Mouse (Mus musculus) right cerebral cortex, postnatal 10 days (tissue): ENCODE results near the gene Atp1a4.

Experiments
- DNase-seq, 2 experiments: peaks; one replicate each; pipeline ENCODE4 v3.0.0; 2021; ENCODE audit warnings: low spot score in 2 of 2

Atp1a4 gene

DNA sequence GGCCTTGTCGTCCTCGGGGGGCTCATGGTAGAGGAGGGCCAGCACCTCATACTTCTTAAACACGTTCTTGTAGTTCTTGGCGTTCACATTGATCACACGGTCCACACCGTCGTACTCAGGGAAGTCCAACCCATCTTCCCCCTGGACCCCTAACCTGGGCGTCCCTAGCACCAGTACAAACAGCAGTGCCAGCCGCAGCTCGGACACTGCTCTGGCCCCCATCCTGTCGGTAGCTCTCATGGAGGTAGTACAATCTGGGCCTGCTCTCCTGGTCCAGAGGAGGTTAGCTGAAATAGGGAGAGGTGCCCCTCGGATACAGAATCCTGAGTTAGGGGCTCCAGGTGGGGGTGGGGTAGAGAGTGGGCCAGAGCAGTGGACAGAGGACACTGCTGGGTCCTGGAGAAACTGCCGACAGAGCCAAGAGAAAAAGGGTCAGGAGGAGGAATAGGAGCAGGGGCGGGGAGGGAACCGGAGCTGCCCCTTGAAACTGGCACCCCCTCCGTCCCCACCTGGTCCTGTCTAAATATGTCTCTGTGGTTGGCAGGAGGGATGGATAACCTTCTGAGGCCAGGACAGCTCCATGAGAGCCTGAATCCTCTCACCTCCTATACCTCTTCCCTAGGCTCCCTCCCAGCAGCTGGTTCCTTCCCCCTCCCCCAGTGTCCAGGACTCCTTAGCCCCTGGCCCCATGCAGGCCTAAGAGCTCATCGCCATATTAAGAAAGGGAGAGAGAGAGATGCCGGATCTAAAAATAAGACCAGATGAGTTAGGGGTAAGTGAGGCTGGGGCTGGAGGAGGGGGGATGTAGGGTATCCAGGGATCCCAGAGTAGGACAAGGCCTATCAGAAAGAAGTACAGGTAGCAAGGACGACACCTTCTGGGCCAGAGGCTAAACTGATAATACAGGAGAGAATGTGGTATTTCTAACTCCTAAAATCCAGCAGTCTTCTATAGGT lies 38.5 kb downstream of the Atp1a4 start, which contains the start of gene Casq1:
Gene Casq1 (minus strand): TSS at position 418 of the 956 bp plus-strand sequence.
- DNase-seq = no peak

DNA sequence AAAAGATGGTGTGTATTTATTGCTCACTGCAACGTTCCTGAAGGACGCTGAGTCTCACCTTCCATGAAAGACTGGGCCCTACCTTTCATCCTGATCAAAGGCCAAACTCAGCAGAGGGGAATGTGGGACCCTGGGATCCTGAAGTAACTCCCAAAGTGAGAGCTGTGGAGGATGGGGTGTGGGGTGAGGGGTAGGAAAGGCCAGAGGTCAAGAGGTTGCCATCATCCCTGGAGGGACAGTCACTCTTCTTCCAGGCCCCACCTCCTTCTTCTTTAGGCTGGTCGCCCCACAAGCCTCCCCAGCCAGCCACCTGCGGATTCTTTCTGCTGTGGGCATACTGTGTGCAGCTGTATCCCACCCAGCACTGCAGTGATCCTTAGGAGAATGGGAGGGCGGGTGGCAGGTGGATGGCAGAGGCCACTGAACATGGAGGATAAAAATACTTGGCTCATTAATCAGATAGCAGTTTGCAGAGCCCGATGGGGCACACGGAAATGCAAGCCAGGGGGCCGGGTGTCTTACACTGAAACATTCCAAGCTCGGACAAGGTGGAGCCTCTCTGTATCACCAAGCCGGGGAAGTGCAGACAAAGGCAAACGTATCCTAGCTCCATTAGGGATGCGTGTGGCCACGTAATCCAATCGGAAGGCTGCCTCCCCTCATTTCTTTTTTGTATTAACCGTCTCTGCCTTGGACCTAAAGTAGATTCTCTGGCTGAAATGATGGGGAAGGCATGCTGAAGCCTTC lies 39.9 kb downstream of the Atp1a4 start:
- peak in 1 of 2 experiments; percentile 33 for DNase-seq

GRCm38 (mm10) chr1:172217148-172217547 lies 41.1 kb downstream of the Atp1a4 start:
- DNase-seq = peak; percentile 92 to 93

GRCm38 (mm10) chr1:172214748-172215147 lies 43.5 kb downstream of the Atp1a4 start:
- peak in 1 of 2 experiments; percentile 52 for DNase-seq

DNA sequence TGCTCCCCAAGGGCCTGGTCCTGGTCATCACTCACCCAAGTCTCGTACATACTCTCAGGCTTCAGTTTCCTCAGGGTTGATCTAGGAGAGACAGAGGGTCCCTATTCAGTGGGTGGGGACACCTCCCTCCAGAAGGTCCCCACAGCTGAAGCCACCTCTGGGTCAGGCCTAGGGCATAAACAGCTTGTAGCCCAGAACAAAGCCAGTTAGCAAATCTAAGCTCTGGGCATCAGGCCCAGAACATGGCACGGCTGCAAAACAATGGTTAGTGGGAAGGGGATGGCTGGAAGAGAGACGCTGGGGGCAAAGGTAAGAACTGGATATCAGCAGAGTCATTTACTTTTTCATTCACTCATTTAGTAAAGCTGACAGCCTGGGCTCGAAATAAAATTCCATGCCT lies 44.4 kb downstream of the Atp1a4 start:
- DNase-seq = peak in 1 of 2 experiments; percentile 29

- DNase-seq = peak in 1 of 2 experiments; percentile 27
These were observed 45.4 kb downstream of the Atp1a4 start for GRCm38 (mm10) chr1:172212776-172213175.

GRCm38 (mm10) chr1:172207111-172207584 lies 51.1 kb downstream of the Atp1a4 start:
- peak in 1 of 2 experiments; percentile 63 for DNase-seq

- peak; percentile 90 to 92 for DNase-seq
These were observed 51.9 kb downstream of the Atp1a4 start, which contains the start of gene Pea15a for GRCm38 (mm10) chr1:172206141-172206917. Gene Pea15a, minus strand, starts transcription at chr1:172206804.

DNA sequence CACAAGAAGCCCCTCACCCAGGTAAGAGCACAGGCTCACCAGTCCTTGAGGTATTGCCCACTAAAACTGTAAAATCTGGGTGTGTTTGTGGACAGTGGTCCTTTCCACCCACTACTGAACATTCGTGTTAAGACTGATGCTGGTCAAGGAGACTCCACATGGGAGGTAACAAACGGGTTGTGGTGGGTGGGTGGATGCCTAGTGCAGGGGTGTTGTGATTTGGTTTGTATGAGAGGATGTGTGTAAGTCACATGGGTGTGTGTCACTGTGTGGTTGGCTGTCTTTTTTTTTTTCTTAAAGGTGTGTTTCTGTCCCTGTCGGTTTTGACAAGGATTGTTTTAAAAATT lies 52.5 kb downstream of the Atp1a4 start:
- no peak for DNase-seq

GRCm38 (mm10) chr1:172204814-172205740 lies 53.1 kb downstream of the Atp1a4 start:
- DNase-seq = no peak

GRCm38 (mm10) chr1:172204033-172204813 lies 54.0 kb downstream of the Atp1a4 start:
- DNase-seq = no peak

DNA sequence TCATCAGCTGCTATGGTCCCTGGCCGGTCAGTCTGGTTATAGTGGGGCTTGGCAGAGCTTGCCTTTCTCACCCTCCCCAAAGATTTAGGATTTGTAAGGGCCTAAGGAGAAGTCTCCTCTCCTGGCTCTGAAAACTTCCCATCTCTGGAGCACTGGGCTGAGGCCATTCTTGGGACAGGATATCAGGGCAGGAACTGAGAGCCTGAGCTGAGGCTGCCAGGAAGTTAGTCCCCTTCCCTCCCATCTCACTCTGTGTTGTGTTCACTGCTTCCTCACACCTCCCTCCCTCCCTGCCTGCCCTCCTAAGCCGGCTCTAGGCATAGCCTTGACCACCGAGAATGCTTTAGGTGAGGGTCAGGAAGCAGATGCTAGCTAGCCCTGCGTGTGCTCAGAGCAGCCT lies 54.6 kb downstream of the Atp1a4 start:
- no peak for DNase-seq

GRCm38 (mm10) chr1:172202894-172203522 lies 55.2 kb downstream of the Atp1a4 start:
- DNase-seq = peak; percentile 58 to 63

GRCm38 (mm10) chr1:172201967-172202880 lies 56.0 kb downstream of the Atp1a4 start:
- peak in 1 of 2 experiments; percentile 55 for DNase-seq

- peak; percentile 93 for DNase-seq
These were observed 57.3 kb downstream of the Atp1a4 start for GRCm38 (mm10) chr1:172200871-172201447.

- peak in 1 of 2 experiments; percentile 54 for DNase-seq
These were observed 58.1 kb downstream of the Atp1a4 start for GRCm38 (mm10) chr1:172200161-172200560.

DNA sequence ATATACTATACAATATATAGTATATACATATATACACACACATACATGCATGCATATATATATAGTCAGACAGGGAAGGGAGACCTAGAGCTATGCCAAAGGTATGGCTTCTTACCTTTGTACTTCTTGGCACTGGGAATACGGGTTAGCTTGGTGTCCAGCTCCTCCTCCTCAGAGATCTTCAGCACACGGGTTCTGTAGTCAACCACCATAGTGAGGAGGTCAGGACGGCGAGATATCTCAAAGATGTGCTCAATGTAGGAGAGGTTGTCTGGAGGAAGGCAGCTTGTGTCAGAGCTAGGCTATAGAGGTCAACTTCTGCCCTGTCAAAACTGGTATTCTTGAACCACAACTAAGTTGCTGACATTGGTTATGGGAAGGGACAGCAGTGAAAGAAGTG lies 59.2 kb downstream of the Atp1a4 start:
- no peak for DNase-seq

DNA sequence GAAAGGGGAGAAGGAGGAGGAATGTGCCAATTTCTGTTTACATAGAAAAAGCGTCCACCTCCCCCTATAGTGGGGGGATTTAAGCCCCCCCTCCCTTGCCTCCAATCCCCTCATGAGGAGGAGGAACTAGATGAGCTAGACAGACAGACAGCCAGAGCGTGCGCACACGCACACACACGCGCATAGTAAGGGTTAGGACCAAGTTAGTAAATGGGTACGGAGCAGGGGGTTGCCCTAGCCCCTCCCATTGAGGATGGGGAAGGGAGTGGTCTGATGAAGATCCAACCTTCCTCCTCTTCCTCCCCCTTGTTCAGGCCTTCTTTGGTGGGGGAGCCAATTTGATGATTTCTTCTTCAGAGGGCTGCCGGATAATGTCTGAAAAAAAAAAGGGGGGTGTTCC lies 59.9 kb downstream of the Atp1a4 start:
- peak in 1 of 2 experiments; percentile 38 for DNase-seq
